Comparison of ENCODE assay signal across 10 mouse cellular contexts in genomic region chr7:75611261-75611950, GRCm38 (mm10).
DNase-seq lines count a peak whose midpoint lies in the region; ATAC-seq lines count a peak whose summit lies in the region.
"Had no signal": no experiment of that assay in that cellular context is flagged by ENCODE, and none has a peak within 500 bp of the region (broad histone marks: within the 10 kb centered on the region; RNA-seq: fewer than 3 reads in every experiment).

No protein-coding gene starts in this region.

- peak; percentile 91 for DNase-seq in heart, adult 11 months
- DNase-seq in heart, adult 9 months (ENCODE audit: low spot score in 2 of 2), result no peak
- DNase-seq in lung, postnatal 10 days, result no peak
- DNase-seq in midbrain, embryonic 14.5 days, result no peak
- no peak for DNase-seq in testis, postnatal 14 days (ENCODE audit: low spot score)
- DNase-seq: cerebellum, adult 11-12 months had no signal

- peaks cover 29% of the 10 kb centered on the region for H3K36me3 ChIP-seq in lung, embryonic 15.5 days
- H3K36me3 ChIP-seq in midbrain, embryonic 14.5 days (ENCODE audit: control insufficient read depth, insufficient read depth, low read length), result peaks cover 15% of the 10 kb centered on the region; the same call in 1 of the 2 replicates

- 63% methylated on average over 15 of the region's 15 CpGs for WGBS in lung, embryonic 15.5 days
- WGBS in midbrain, embryonic 14.5 days, result 91% methylated on average over 15 of the region's 15 CpGs

- ATAC-seq in lung, embryonic 15.5 days (ENCODE audit: borderline replicate concordance, extremely low read depth, low FRiP score, low TSS enrichment), result peak; percentile 12; the same call in 1 of the 2 replicates
- peak; percentile 50 for ATAC-seq in inflammation-experienced regulatory T-cells, adult 6 months
- ATAC-seq in neutrophil, adult 5-6 weeks (ENCODE audit: extremely low read depth, insufficient number of reproducible peaks, low FRiP score, poor library complexity, severe bottlenecking), result peak; percentile 21; the same call in 1 of the 2 replicates
- no peak for ATAC-seq in midbrain, embryonic 14.5 days (ENCODE audit: low FRiP score, low TSS enrichment)
- ATAC-seq: midbrain, embryonic 13.5 days had no signal

- 0 out of 2 replicates have a peak overlapping the region, but pooled peaks have one; percentile 41 for H3K4me2 ChIP-seq in lung, embryonic 15.5 days
- H3K4me2 ChIP-seq in midbrain, embryonic 14.5 days (ENCODE audit: low read length), result no peak overlapping the region
- H3K4me2 ChIP-seq: midbrain, embryonic 13.5 days had no signal

- H3K27ac ChIP-seq in lung, embryonic 15.5 days, result peak overlapping the region; percentile 67
- H3K27ac ChIP-seq in midbrain, embryonic 14.5 days (replicated peaks; ENCODE audit: low read depth, low read length), result no peak overlapping the region
- H3K27ac ChIP-seq: midbrain, embryonic 13.5 days had no signal

- no peaks in the 10 kb centered on the region for H3K9me3 ChIP-seq in lung, embryonic 15.5 days
- H3K9me3 ChIP-seq in midbrain, embryonic 14.5 days (ENCODE audit: control insufficient read depth, low read length), result no peaks in the 10 kb centered on the region
- H3K9me3 ChIP-seq: midbrain, embryonic 13.5 days had no signal

- H3K4me3 ChIP-seq in lung, embryonic 15.5 days, result no peak overlapping the region
- H3K4me3 ChIP-seq in midbrain, embryonic 14.5 days (replicated peaks; ENCODE audit: low read depth, low read length), result no peak overlapping the region
- H3K4me3 ChIP-seq: midbrain, embryonic 13.5 days had no signal

- H3K9ac ChIP-seq in lung, embryonic 15.5 days, result no peak overlapping the region
- no peak overlapping the region for H3K9ac ChIP-seq in midbrain, embryonic 14.5 days (replicated peaks; ENCODE audit: low read length)
- H3K9ac ChIP-seq: midbrain, embryonic 13.5 days had no signal

- H3K27me3 ChIP-seq in lung, embryonic 15.5 days, result no peaks in the 10 kb centered on the region
- no peaks in the 10 kb centered on the region for H3K27me3 ChIP-seq in midbrain, embryonic 14.5 days (ENCODE audit: control insufficient read depth, insufficient read depth, low read length)
- H3K27me3 ChIP-seq: midbrain, embryonic 13.5 days had no signal

- peaks cover 32% of the 10 kb centered on the region for H3K4me1 ChIP-seq in lung, embryonic 15.5 days
- no peaks in the 10 kb centered on the region for H3K4me1 ChIP-seq in midbrain, embryonic 14.5 days (ENCODE audit: control insufficient read depth, insufficient read depth, low read length)
- H3K4me1 ChIP-seq: midbrain, embryonic 13.5 days had no signal
